17 mouse cellular contexts compared by ENCODE assay signal in the genomic region with DNA sequence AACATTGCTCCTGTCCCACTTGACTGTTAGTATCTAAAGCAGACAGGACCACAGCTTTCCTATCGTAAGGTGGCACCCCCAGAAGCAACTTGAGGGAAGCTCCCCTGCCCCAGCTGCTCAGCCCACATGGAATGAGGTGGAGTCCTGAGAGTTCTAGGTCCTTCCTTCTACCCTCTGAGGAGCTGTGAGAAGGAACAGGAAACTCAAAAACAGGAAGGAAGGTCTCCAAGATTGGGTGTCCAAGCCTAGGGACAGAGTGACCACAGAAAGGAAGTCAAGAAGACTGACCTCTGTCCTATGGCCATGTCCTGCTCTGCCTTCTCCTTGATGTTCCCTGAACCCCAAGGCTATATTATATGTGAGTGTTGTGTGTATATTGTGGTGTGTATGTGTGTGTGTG.
"Had no signal": no experiment of that assay in that cellular context is flagged by ENCODE, and none has a peak within 500 bp of the region (broad histone marks: within the 10 kb centered on the region; RNA-seq: fewer than 3 reads in every experiment).

No protein-coding gene starts in this region.

- H3K27ac ChIP-seq: intestine, embryonic 15.5 days; limb, embryonic 15.5 days; liver, embryonic 15.5 days; neural tube, embryonic 12.5 days; stomach, embryonic 15.5 days had no signal

- DNase-seq: kidney, adult 2 months; kidney, postnatal 36 days; layer of hippocampus, adult 9-11 months; layer of hippocampus, postnatal 36 days; lung, embryonic 14.5 days; lung, postnatal 10 days; midbrain, embryonic 14.5 days; retina, postnatal 1 day; right cerebral cortex, postnatal 4 days; spleen, adult 18-20 months; thymus, adult 2 months; thymus, postnatal 25 days had no signal

- H3K9ac ChIP-seq: intestine, embryonic 15.5 days; limb, embryonic 15.5 days; liver, embryonic 15.5 days; lung, embryonic 14.5 days; neural tube, embryonic 12.5 days; stomach, embryonic 15.5 days had no signal

- H3K9me3 ChIP-seq: intestine, embryonic 15.5 days; limb, embryonic 15.5 days; liver, embryonic 15.5 days; neural tube, embryonic 12.5 days; stomach, embryonic 15.5 days had no signal

- H3K27me3 ChIP-seq: intestine, embryonic 15.5 days; limb, embryonic 15.5 days; stomach, embryonic 15.5 days had no signal

- H3K36me3 ChIP-seq: intestine, embryonic 15.5 days; limb, embryonic 15.5 days; liver, embryonic 15.5 days; neural tube, embryonic 12.5 days; stomach, embryonic 15.5 days had no signal

- H3K4me1 ChIP-seq: intestine, embryonic 15.5 days; limb, embryonic 15.5 days; neural tube, embryonic 12.5 days; stomach, embryonic 15.5 days had no signal

- H3K4me2 ChIP-seq: intestine, embryonic 15.5 days; limb, embryonic 15.5 days; liver, embryonic 15.5 days; lung, embryonic 14.5 days; neural tube, embryonic 12.5 days; stomach, embryonic 15.5 days had no signal

- ATAC-seq: intestine, embryonic 15.5 days had no signal

- H3K4me3 ChIP-seq: intestine, embryonic 15.5 days; limb, embryonic 15.5 days; liver, embryonic 15.5 days; neural tube, embryonic 12.5 days; stomach, embryonic 15.5 days had no signal
